Mouse (Mus musculus) limb, embryonic 12.5 days (tissue): ENCODE measurements around the gene Crocc. TPM values are rescaled to one million over a fixed set of nuclear protein-coding genes. Genes with fewer than 3 reads are reported as not detected.

Source experiments
- ATAC-seq: fragments of 200-750 bp; cut with Nextera tagmentation; 2 replicates; pipeline ENCODE4 v1.8.0; 2017; ENCODE audit warnings: low read depth, moderate TSS enrichment; ENCODE audit not compliant: insufficient number of reproducible peaks, insufficient read depth, low FRiP score, low TSS enrichment
- H3K27ac ChIP-seq: fragments of 300-500 bp; sonication (generic); 2 replicates; pipeline ENCODE4 v1.5.1; 2016; ENCODE audit warnings: mild to moderate bottlenecking, moderate library complexity
- H3K27me3 ChIP-seq: fragments of 300-500 bp; sonication (generic); 2 replicates; pipeline ENCODE4 v1.6.1; 2016; ENCODE audit warnings: mild to moderate bottlenecking, moderate library complexity
- H3K36me3 ChIP-seq: fragments of 300-500 bp; sonication (generic); 2 replicates; pipeline ENCODE4 v1.6.1; 2016; ENCODE audit warnings: mild to moderate bottlenecking, moderate library complexity
- H3K4me1 ChIP-seq: fragments of 300-500 bp; sonication (generic); replicated peaks from 2 replicates; pipeline ENCODE4 v1.6.1; 2016
- H3K4me2 ChIP-seq: fragments of 300-500 bp; sonication (generic); 2 replicates; pipeline ENCODE4 v1.6.1; 2016; ENCODE audit warnings: mild to moderate bottlenecking, moderate library complexity
- H3K4me3 ChIP-seq: fragments of 300-500 bp; sonication (generic); replicated peaks from 2 replicates; pipeline ENCODE4 v1.5.1; 2016; ENCODE audit warnings: mild to moderate bottlenecking
- H3K9ac ChIP-seq: fragments of 300-500 bp; sonication (generic); replicated peaks from 2 replicates; pipeline ENCODE4 v1.6.1; 2016; ENCODE audit warnings: mild to moderate bottlenecking, moderate library complexity
- H3K9me3 ChIP-seq: fragments of 300-500 bp; sonication (generic); 2 replicates; pipeline ENCODE4 v1.6.1; 2016; ENCODE audit warnings: mild to moderate bottlenecking, moderate library complexity
- WGBS: fragments of 180-500 bp; shearing (Covaris S2); methylation state at CpG from one replicate; pipeline ENCODE4 v1.1.7; 2016; 5-methylcytosine and 5-hydroxymethylcytosine counted together
- polyA plus RNA-seq: library from polyadenylated mRNA; unstranded; fragments of >200 nt; fragmentation: Nextera tagmentation; extraction: Ambion mirVana; gene quantifications from 2 replicates; pipeline ENCODE4 v1.2.1, GENCODE M21; 2016

Gene Crocc
- polyA plus RNA-seq, 1 experiment from 2014 or later = 11.1 TPM

DNA sequence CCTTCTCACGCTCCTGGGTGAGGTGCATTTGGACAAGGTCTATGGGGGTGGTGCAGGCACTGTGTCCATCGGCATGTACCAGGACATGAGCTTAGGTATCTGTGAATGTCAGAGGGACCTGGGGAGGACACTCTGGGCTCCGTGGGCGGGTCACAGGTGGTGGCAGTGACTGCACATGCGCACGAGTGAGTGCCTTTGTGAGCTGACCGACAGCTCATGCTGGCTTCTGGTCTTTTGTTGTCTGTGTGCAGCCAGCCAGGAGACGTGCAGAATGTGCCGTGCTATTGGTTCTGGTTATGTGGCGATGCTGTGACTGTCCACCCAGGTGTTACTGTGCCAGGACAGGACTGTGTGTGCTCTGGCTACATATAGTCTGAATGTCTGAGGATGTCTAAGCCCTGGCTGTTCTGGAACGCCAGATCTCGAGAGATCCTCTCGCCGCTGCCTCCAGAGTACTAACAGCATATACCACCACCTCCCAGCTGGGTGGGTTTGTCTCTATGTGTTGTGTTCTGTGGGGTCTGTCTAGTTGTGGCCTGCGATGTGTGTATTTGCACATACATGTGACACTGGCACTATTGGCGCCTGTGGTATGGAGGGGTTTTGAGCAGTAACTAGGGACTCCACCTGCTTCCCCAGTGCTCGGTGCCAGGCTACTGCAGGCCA, 11.4 kb downstream of the Crocc start:
- H3K4me1 ChIP-seq = peaks cover 21% of the 10 kb centered on the region
- H3K36me3 ChIP-seq = peaks cover 61% of the 10 kb centered on the region
- no peak overlapping the region for H3K4me2 ChIP-seq
- no peak overlapping the region for H3K4me3 ChIP-seq
- no peaks in the 10 kb centered on the region for H3K27me3 ChIP-seq
- no peak overlapping the region for H3K27ac ChIP-seq
- no peak for ATAC-seq
- H3K9ac ChIP-seq = 0 out of 2 replicates have a peak overlapping the region, but pooled peaks have one; percentile 14
- H3K9me3 ChIP-seq = no peaks in the 10 kb centered on the region
- 90% methylated on average over 17 of the region's 17 CpGs for WGBS

DNA sequence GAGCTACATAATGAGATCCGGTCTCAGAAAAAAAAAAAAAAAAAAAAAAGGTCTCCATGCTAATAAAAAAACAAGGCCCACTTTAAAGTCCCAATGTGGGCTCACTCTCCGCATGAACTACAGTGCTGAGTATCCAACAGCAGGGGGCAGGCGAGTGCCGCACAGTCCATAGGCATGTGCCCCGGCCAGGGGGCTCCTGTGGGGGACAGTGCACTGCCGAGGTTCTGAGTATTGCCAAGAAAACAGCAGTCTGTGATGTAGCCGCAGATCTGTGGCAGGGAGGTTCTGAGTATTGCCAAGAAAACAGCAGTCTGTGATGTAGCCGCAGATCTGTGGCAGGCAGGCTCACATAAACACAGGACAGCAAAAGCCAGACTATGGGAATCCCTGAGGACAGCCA, 15.5 kb downstream of the Crocc start:
- no peaks in the 10 kb centered on the region for H3K9me3 ChIP-seq
- ATAC-seq = peak; percentile 58; the same call in 1 of the 2 replicates
- no peak overlapping the region for H3K4me3 ChIP-seq
- H3K27ac ChIP-seq = peak overlapping the region; percentile 71; the same call in 1 of the 2 replicates
- H3K9ac ChIP-seq = no peak overlapping the region
- 20% methylated on average over 8 of the region's 8 CpGs for WGBS
- no peak overlapping the region for H3K4me2 ChIP-seq
- peaks cover 70% of the 10 kb centered on the region for H3K36me3 ChIP-seq
- peaks cover 11% of the 10 kb centered on the region for H3K4me1 ChIP-seq
- H3K27me3 ChIP-seq = no peaks in the 10 kb centered on the region

DNA sequence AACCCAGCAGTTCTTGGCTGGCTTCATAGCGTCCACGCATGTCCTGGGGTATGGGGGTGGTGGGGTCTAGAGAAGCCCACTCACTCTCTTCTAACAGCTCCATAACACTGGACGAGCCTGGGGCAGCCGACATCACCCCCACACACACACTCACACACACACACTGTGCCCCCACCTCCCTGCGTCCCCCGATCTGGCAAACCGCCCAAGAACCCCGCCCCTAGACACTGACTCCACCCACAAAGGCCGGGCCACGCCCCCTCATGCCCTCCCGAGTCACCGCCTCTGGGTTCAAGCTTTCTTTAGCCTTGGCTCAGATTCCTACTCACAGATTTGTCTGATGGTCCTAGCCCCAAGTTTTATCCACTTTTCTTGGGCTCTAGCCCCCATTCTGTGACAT, 19.2 kb downstream of the Crocc start:
- no peak for ATAC-seq
- H3K27me3 ChIP-seq = no peaks in the 10 kb centered on the region
- H3K9me3 ChIP-seq = no peaks in the 10 kb centered on the region
- no peak overlapping the region for H3K27ac ChIP-seq
- peaks cover 82% of the 10 kb centered on the region for H3K36me3 ChIP-seq
- H3K4me1 ChIP-seq = peaks cover 7% of the 10 kb centered on the region
- H3K4me3 ChIP-seq = no peak overlapping the region
- peak overlapping the region; percentile 40; the same call in 1 of the 2 replicates for H3K9ac ChIP-seq
- no peak overlapping the region for H3K4me2 ChIP-seq
- WGBS = 52% methylated on average over 12 of the region's 12 CpGs

DNA sequence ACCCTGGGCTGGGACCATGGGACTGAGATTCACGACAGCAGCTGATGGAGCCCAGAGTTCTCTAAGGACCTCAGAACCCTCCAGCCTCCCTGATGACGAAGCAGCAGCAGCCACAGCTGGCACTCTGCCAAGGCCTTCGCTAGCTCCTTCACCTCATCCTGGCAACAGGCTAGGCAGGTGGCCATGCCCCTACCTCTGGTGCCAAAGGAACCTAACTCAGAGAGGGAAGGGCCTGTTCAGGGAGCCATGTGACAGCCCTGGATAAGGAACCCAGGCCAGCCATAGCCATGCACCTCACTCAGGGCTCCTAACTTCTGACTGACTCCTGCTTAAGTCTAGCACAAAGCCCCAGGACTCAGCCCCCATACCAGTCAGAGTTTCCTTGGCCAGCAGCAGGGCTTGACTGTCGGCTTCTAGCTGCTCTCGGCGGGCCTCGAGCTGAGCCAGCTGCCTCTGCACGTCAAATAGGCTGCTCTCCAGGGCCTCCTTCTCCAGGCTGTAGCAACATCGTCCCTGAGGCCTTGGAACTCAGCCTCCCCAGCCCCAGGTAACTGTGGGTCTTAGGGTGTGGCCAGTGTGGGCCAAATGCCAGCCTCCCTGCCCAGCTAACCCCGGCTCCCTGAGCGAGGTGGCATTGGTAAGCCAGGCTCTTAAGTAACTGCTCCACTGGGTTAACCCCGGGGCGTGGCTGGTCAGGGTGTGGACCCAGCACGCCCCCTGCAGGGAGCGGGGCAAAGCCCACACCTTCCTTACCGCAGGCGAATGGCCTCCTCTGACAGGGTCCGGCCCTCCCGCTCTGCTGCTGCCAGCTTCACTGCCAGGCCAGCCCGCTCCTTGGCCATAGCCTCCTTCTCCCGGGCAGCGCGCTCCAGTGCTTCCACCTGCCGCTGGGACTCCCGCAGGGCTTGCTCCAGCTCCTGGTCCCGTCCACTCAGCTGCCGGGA, 26.5 kb downstream of the Crocc start:
- no peaks in the 10 kb centered on the region for H3K4me1 ChIP-seq
- no peak overlapping the region for H3K4me2 ChIP-seq
- H3K27me3 ChIP-seq = no peaks in the 10 kb centered on the region
- no peak for ATAC-seq
- peak overlapping the region; percentile 29; the same call in 1 of the 2 replicates for H3K27ac ChIP-seq
- H3K4me3 ChIP-seq = no peak overlapping the region
- H3K9me3 ChIP-seq = no peaks in the 10 kb centered on the region
- H3K36me3 ChIP-seq = peaks cover 91% of the 10 kb centered on the region
- H3K9ac ChIP-seq = 0 out of 2 replicates have a peak overlapping the region, but pooled peaks have one; percentile 8
- 83% methylated on average over 27 of the region's 27 CpGs for WGBS

DNA sequence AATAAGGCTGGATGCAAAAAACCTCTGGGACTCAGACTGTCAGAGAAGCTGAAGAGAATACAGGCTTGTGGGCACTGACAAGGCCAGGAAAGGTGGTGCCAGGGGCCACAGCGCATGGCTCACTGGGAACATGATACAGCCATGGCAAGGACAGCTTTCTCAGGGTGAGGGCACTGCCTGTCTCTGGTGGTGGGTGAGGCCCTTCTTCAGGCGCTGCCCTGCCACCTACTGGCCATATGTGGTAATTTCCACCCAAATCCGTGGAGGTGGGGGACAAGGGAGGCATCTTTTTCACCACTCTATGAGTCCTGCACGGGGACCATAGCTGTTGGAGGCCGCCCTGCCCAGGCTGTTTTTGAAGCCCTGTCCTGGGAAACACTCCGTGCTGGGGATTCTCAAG, 28.6 kb downstream of the Crocc start:
- 20% methylated on average over 6 of the region's 6 CpGs for WGBS
- ATAC-seq = no peak
- H3K4me3 ChIP-seq = no peak overlapping the region
- no peaks in the 10 kb centered on the region for H3K9me3 ChIP-seq
- no peaks in the 10 kb centered on the region for H3K27me3 ChIP-seq
- no peak overlapping the region for H3K4me2 ChIP-seq
- H3K36me3 ChIP-seq = peaks cover 88% of the 10 kb centered on the region
- no peak overlapping the region for H3K9ac ChIP-seq
- no peaks in the 10 kb centered on the region for H3K4me1 ChIP-seq
- H3K27ac ChIP-seq = no peak overlapping the region

DNA sequence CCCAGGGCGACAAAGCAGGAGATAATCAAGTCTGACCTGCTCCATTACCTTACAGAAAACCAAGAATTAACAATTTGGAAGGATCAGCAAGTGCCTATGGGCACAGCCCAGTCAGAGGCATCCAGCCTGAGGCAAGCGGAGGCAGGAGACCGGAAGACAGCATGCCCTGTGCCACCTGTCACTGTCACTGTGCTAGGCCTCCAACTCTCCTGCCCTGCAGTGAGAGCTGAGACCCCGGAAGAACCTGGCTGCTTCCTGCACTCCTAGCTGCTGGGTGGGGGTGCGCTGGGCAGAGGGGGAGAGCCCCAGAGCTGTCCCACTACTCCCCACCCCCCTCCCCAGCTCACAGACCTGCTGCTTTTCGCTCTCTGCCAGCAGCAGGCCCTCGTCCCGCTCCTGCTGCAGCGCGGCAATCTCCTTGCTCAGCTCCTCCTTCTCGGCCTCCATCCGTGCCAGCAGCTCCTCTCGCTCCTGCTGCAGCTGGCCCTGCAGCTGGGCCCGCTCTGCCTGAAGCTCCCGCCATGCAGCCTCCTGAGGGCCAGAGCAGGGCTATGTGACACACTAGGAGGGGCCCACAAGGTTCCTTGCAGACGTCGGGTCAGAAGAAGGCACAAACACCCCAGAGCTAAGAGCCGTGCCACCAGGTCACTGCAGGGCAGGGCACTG, 29.7 kb downstream of the Crocc start:
- no peaks in the 10 kb centered on the region for H3K27me3 ChIP-seq
- H3K9ac ChIP-seq = no peak overlapping the region
- no peak overlapping the region for H3K27ac ChIP-seq
- no peak for ATAC-seq
- 84% methylated on average over 18 of the region's 18 CpGs for WGBS
- H3K4me3 ChIP-seq = no peak overlapping the region
- H3K9me3 ChIP-seq = no peaks in the 10 kb centered on the region
- peaks cover 88% of the 10 kb centered on the region for H3K36me3 ChIP-seq
- no peaks in the 10 kb centered on the region for H3K4me1 ChIP-seq
- no peak overlapping the region for H3K4me2 ChIP-seq

DNA sequence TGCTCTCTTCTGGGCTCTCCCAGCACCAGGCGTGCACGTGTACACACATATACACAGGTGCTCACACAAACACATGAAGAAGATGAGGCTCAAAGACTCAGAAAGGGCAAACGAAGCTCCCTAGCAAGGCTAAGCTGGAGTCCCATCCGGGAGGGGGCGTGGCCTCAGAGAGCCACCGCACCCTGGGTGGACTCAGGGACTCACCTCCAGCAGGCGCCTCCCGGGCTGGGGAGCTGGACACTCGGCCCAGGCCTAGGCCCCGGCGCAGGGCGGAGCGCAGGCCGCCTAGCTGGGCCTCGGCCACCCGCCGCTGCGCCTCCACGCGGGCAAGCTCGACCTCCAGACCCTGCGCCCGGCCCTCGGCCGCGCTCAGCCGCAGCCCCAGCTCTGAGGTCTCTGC, 35.4 kb downstream of the Crocc start:
- no peak overlapping the region for H3K4me2 ChIP-seq
- H3K4me1 ChIP-seq = peaks cover 23% of the 10 kb centered on the region
- 80% methylated on average over 27 of the region's 27 CpGs for WGBS
- H3K36me3 ChIP-seq = peaks cover 61% of the 10 kb centered on the region
- ATAC-seq = no peak
- H3K9me3 ChIP-seq = no peaks in the 10 kb centered on the region
- H3K9ac ChIP-seq = no peak overlapping the region; the same call in 1 of the 2 replicates
- H3K27me3 ChIP-seq = no peaks in the 10 kb centered on the region
- no peak overlapping the region for H3K4me3 ChIP-seq
- no peak overlapping the region for H3K27ac ChIP-seq

DNA sequence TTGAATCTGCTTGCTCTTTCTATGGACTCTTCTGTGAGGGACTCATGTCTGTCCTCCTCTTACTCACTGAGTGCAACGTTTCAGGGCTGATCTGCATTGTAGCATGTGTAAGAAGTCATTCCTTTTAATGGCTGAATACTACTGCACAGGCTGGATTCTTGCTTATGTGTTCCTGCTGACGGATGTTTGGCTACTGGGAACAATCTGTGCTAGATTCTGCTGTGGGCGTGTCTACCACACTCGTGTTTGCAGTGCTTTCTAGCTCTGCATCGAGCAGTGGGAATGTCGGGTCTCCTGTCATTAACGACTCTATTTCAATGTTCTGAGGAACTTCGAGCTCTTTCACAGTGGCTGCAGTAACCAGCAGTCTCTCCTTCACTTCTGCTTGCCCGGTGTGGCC, 36.3 kb downstream of the Crocc start:
- H3K9ac ChIP-seq = no peak overlapping the region
- no peak overlapping the region for H3K4me2 ChIP-seq
- H3K36me3 ChIP-seq = peaks cover 61% of the 10 kb centered on the region
- no peaks in the 10 kb centered on the region for H3K9me3 ChIP-seq
- 0 out of 2 replicates have a peak overlapping the region, but pooled peaks have one; percentile 36 for H3K27ac ChIP-seq
- no peak overlapping the region for H3K4me3 ChIP-seq
- no peak for ATAC-seq
- H3K4me1 ChIP-seq = peaks cover 33% of the 10 kb centered on the region
- WGBS = 71% methylated on average over 9 of the region's 9 CpGs
- H3K27me3 ChIP-seq = no peaks in the 10 kb centered on the region

DNA sequence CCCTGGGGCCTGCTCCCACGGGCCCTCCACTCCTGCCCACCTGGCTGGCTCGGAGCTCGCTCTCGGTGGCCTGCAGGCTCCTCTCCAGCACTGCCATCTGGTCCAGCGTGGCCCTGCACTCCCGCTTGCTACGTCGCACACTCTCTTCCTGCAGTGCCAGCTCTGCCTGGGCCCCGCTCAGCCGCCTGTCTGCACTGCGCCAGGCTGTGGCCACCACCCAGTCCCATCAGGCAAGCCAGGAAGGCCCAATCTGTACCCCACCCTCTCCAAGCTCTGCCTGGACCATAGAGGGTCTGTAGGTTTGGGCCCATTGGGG, 38.8 kb downstream of the Crocc start:
- peaks cover 63% of the 10 kb centered on the region for H3K36me3 ChIP-seq
- H3K4me1 ChIP-seq = peaks cover 38% of the 10 kb centered on the region
- no peak overlapping the region for H3K4me3 ChIP-seq
- WGBS = 68% methylated on average over 11 of the region's 11 CpGs
- peak overlapping the region; percentile 97 for H3K27ac ChIP-seq
- no peaks in the 10 kb centered on the region for H3K27me3 ChIP-seq
- ATAC-seq = no peak
- H3K9ac ChIP-seq = peak overlapping the region; percentile 42; the same call in 1 of the 2 replicates
- no peaks in the 10 kb centered on the region for H3K9me3 ChIP-seq
- no peak overlapping the region for H3K4me2 ChIP-seq

DNA sequence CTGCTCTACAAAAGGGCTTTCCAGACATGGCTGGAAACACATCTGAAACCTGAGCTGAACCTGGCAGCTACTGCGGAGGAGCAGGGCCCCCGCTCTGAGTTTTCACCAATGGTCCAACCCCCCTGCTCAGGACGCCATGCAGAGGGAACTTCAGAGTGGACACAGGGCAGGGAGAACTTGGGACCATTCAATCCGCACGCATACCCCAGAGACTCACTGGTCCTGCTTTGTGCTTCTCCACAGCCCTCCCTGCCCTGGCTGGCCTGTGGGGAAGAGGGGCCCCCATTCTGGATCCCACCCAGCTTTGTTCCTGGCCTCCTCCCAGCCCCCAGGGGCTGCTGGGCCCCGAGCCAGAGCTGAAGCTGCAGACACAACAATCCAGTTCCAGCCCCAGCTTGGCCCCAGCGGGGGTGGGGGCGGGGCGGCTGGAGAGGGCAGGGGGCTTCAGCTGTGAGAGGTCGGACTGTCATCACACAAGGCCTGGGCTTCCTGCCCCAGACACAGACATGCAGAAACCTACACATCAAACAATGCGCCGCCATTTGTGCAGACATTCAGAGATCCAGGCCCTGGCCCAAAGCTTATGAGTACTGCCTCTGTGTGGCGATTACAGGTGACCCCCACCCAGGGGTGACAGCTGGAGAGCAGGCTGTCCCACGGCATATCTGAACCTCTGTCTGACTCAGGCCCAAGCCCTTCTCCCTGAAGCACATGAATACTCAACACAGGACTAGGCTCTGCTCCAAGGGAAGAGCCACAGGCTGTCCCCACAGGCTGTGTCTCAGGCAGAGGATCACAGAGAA, 39.3 kb downstream of the Crocc start:
- H3K27me3 ChIP-seq = no peaks in the 10 kb centered on the region
- 23% methylated on average over 14 of the region's 14 CpGs for WGBS
- peak overlapping the region; percentile 97 for H3K27ac ChIP-seq
- peaks cover 63% of the 10 kb centered on the region for H3K36me3 ChIP-seq
- peak; percentile 54 for ATAC-seq
- H3K4me1 ChIP-seq = peaks cover 38% of the 10 kb centered on the region
- H3K4me3 ChIP-seq = no peak overlapping the region; the same call in 1 of the 2 replicates
- peak overlapping the region; percentile 43 for H3K4me2 ChIP-seq
- H3K9ac ChIP-seq = peak overlapping the region; percentile 42
- no peaks in the 10 kb centered on the region for H3K9me3 ChIP-seq
